Mouse (Mus musculus) C2C12 (cell line): ENCODE results near the gene Rnf8.

ENCODE experiments used
- CTCF ChIP-seq: IDR thresholded peaks from one replicate; pipeline ENCODE4 v1.5.1; 2011; ENCODE audit not compliant: control insufficient read depth, insufficient read depth, insufficient read length
- MAX ChIP-seq: IDR thresholded peaks from one replicate; pipeline ENCODE4 v1.6.1; 2011; ENCODE audit warnings: mild to moderate bottlenecking, control low read depth
- MYOG ChIP-seq: IDR thresholded peaks from one replicate; pipeline ENCODE4 v1.6.1; 2011; ENCODE audit not compliant: control insufficient read depth, insufficient read length; ENCODE audit errors: extremely low read depth

DNA sequence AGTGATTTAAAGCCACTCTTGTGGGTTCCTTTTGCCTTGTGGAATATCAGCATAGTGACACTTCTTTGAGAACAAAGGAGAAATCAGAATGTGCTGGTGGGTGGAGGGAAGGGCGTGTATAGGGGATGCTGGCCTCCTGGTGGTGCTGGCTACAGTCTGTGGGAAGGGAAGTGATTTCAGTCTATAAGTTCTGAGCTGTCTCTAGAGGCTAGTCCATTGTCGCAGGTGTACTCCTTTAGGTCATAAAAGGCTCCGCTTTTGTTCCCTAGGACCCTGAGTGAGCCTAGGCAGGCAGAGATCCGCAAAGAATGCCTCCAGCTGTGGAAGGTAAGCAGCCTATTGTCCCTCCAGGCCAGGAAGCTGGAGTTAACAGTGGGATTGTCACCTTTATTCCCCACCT is 79.9 kb downstream of the Rnf8 start:
- TF ChIP-seq CTCF (no peak), MAX (no peak), MYOG (no peak)
